Mouse (Mus musculus): ENCODE data around the gene Tmem179. TPM values are rescaled to one million over a fixed set of nuclear protein-coding genes. Genes with fewer than 3 reads are reported as not detected.

Tmem179 gene
- polyA plus RNA-seq, 1 experiment from 2014 or later: 0.12 TPM

DNA sequence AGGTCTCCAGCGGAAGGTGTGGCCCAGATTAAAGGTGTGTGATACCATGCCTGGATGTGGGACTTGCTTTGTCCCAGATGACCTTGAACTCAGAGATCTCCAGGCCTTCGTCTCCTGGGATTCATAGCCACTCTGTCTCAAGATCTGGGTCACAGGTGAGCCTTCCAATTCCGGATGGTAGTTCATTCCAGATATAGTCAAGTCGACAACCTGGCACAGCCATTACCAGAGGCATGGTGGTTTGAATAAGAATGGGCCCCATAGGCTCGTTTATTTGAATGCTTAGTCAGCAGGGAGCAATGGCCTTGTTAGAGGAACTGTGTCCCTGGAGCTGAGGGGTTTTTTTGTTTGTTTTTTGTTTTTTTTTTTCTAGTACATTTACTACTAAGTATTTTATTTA lies 40.7 kb upstream of the Tmem179 start:
- Histone ChIP-seq H3K9ac (no peak overlapping the region), H3K9me3 (ENCODE audit: low read depth, low read length) (no peaks in the 10 kb centered on the region), H3K4me2 (no peak overlapping the region), H3K27me3 (ENCODE audit: insufficient read depth, low read length) (no peaks in the 10 kb centered on the region), H3K27ac (ENCODE audit: low read depth) (no peak overlapping the region), H3K4me1 (ENCODE audit: insufficient read depth) (no peaks in the 10 kb centered on the region), H3K4me3 (ENCODE audit: low read depth, low read length) (no peak overlapping the region), H3K36me3 (ENCODE audit: insufficient read depth) (no peaks in the 10 kb centered on the region)
- WGBS: 85% methylated on average over 5 of the region's 5 CpGs
- no peak for TF ChIP-seq CTCF (IDR thresholded peaks at IDR 0.05; ENCODE audit: low read depth)
- ATAC-seq (ENCODE audit: insufficient read depth): no peak
- no peak for DNase-seq

GRCm38 (mm10) chr12:112556531-112557060 lies 40.0 kb upstream of the Tmem179 start:
- Histone ChIP-seq H3K36me3 (ENCODE audit: insufficient read depth) (no peaks in the 10 kb centered on the region), H3K4me2 (no peak overlapping the region), H3K27me3 (ENCODE audit: insufficient read depth, low read length) (no peaks in the 10 kb centered on the region), H3K4me1 (ENCODE audit: insufficient read depth) (no peaks in the 10 kb centered on the region), H3K4me3 (ENCODE audit: low read depth, low read length) (no peak overlapping the region), H3K27ac (ENCODE audit: low read depth) (no peak overlapping the region), H3K9ac (no peak overlapping the region), H3K9me3 (ENCODE audit: low read depth, low read length) (no peaks in the 10 kb centered on the region)
- TF ChIP-seq CTCF (IDR thresholded peaks at IDR 0.05; ENCODE audit: low read depth): no peak
- DNase-seq (no peak), ATAC-seq (ENCODE audit: insufficient read depth) (no peak)
- 58% methylated on average over 9 of the region's 9 CpGs for WGBS

DNA sequence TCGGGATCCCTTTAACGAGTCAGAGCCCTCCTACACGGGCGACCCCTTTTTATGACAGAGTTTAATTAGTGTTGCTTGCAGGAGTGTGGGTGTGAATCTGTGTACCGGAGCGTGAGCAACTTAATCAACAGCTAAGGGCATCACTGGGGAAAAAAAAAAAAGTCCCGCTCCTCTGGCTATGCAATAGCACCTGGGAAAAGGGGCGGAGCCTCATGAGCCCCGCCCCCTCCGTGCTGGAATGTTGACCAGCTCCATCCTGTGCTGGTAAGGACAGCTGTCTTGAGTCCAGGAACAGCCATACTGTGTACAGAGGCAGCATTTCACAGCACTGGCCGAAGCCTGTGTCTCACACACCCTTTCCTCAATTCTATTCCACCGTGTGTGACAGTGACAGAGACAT lies 38.4 kb upstream of the Tmem179 start:
- H3K9me3 ChIP-seq (ENCODE audit: low read depth, low read length): no peaks in the 10 kb centered on the region
- H3K9ac ChIP-seq: no peak overlapping the region
- DNase-seq: peak; percentile 65
- 29% methylated on average over 12 of the region's 12 CpGs for WGBS
- H3K36me3 ChIP-seq (ENCODE audit: insufficient read depth): no peaks in the 10 kb centered on the region
- 0 out of 2 replicates have a peak, but pooled peaks have one; percentile 48 for ATAC-seq (ENCODE audit: insufficient read depth)
- no peak for TF ChIP-seq CTCF (IDR thresholded peaks at IDR 0.05; ENCODE audit: low read depth)
- no peaks in the 10 kb centered on the region for H3K4me1 ChIP-seq (ENCODE audit: insufficient read depth)
- H3K4me2 ChIP-seq: no peak overlapping the region
- H3K27me3 ChIP-seq (ENCODE audit: insufficient read depth, low read length): no peaks in the 10 kb centered on the region
- H3K4me3 ChIP-seq (ENCODE audit: low read depth, low read length): no peak overlapping the region
- H3K27ac ChIP-seq (ENCODE audit: low read depth): no peak overlapping the region

DNA sequence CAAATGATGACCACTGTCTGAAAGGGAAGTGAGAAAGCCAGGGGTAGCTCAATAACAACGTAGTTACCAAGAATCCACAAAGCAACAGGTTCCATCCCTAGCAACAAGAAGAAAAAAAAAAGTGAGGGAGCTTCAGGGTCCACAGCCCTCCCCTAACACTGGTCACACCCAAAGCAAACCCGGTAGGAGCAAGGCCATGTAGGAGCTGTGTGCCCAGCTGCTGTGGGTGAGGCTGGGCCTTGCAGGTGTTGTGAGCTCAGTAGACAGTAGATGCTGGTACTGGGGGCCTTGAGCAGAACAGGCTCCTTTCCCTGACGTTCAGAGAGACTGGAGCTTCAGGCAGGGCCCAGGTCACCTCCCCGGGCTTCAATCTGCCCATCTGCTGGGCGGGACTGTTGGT lies 36.0 kb upstream of the Tmem179 start:
- H3K9me3 ChIP-seq (ENCODE audit: low read depth, low read length): no peaks in the 10 kb centered on the region
- no peak overlapping the region for H3K4me2 ChIP-seq
- no peaks in the 10 kb centered on the region for H3K4me1 ChIP-seq (ENCODE audit: insufficient read depth)
- H3K27ac ChIP-seq (ENCODE audit: low read depth): no peak overlapping the region
- no peak for TF ChIP-seq CTCF (IDR thresholded peaks at IDR 0.05; ENCODE audit: low read depth)
- ATAC-seq (ENCODE audit: insufficient read depth): peak; percentile 19; the same call in 1 of the 2 replicates
- H3K4me3 ChIP-seq (ENCODE audit: low read depth, low read length): no peak overlapping the region
- no peaks in the 10 kb centered on the region for H3K36me3 ChIP-seq (ENCODE audit: insufficient read depth)
- no peaks in the 10 kb centered on the region for H3K27me3 ChIP-seq (ENCODE audit: insufficient read depth, low read length)
- H3K9ac ChIP-seq: no peak overlapping the region
- DNase-seq: no peak
- WGBS: 50% methylated on average over 5 of the region's 5 CpGs

GRCm38 (mm10) chr12:112551861-112552375 lies 35.4 kb upstream of the Tmem179 start:
- Histone ChIP-seq H3K9me3 (ENCODE audit: low read depth, low read length) (no peaks in the 10 kb centered on the region), H3K4me1 (ENCODE audit: insufficient read depth) (no peaks in the 10 kb centered on the region), H3K4me2 (no peak overlapping the region), H3K27ac (ENCODE audit: low read depth) (no peak overlapping the region), H3K27me3 (ENCODE audit: insufficient read depth, low read length) (no peaks in the 10 kb centered on the region), H3K36me3 (ENCODE audit: insufficient read depth) (no peaks in the 10 kb centered on the region), H3K4me3 (ENCODE audit: low read depth, low read length) (no peak overlapping the region), H3K9ac (no peak overlapping the region)
- TF ChIP-seq CTCF (IDR thresholded peaks at IDR 0.05; ENCODE audit: low read depth): peak; percentile 100
- peak; percentile 71; the same call in 1 of the 2 replicates for ATAC-seq (ENCODE audit: insufficient read depth)
- 14% methylated on average over 13 of the region's 13 CpGs for WGBS
- DNase-seq: peak; percentile 88

DNA sequence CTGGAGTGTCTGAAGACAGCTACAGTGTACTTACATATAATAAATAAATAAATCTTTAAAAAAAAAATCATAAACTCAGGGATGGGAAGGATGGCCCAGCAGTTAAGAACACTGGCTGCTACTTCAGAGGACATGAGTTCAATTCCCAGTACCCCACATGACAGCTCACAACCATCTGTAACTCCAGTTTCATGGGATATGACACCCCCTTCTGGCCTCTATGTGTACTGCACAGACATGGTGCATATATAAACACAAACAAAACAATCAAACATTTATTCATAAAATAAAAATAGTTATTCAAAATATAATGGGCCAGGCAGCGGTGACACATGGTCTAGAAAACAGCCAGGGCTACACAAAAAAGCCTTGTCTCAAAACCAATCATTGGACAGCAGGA lies 32.7 kb upstream of the Tmem179 start:
- Histone ChIP-seq H3K4me1 (ENCODE audit: insufficient read depth) (no peaks in the 10 kb centered on the region), H3K27me3 (ENCODE audit: insufficient read depth, low read length) (no peaks in the 10 kb centered on the region), H3K4me3 (ENCODE audit: low read depth, low read length) (no peak overlapping the region), H3K9me3 (ENCODE audit: low read depth, low read length) (no peaks in the 10 kb centered on the region), H3K4me2 (no peak overlapping the region), H3K9ac (no peak overlapping the region), H3K27ac (ENCODE audit: low read depth) (no peak overlapping the region), H3K36me3 (ENCODE audit: insufficient read depth) (no peaks in the 10 kb centered on the region)
- DNase-seq: no peak
- WGBS: 84% methylated on average over 1 of the region's 1 CpGs
- peak; percentile 17; the same call in 1 of the 2 replicates for TF ChIP-seq CTCF (IDR thresholded peaks at IDR 0.05; ENCODE audit: low read depth)
- ATAC-seq (ENCODE audit: insufficient read depth): no peak

DNA sequence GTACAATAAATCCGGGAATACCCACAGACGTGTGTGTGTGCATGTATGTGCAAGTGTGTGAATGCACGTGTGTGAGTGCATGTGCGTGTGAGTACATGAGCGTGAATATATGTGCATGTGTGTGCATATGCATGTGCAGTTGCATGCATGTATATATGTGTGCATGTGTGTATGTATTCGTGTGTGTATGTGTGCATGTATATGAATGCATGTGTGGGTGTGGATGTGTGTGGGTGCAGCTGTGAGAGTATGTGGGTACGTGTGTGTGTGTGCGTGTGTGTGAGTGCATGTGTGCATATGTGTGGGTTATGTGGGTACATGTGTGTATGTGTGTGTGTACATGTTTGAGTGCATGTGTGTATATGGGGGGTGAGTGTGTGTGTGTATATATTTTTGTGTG lies 29.6 kb upstream of the Tmem179 start:
- Histone ChIP-seq H3K9ac (no peak overlapping the region), H3K27ac (ENCODE audit: low read depth) (no peak overlapping the region), H3K9me3 (ENCODE audit: low read depth, low read length) (no peaks in the 10 kb centered on the region), H3K27me3 (ENCODE audit: insufficient read depth, low read length) (no peaks in the 10 kb centered on the region), H3K4me3 (ENCODE audit: low read depth, low read length) (no peak overlapping the region), H3K4me2 (no peak overlapping the region), H3K36me3 (ENCODE audit: insufficient read depth) (no peaks in the 10 kb centered on the region), H3K4me1 (ENCODE audit: insufficient read depth) (no peaks in the 10 kb centered on the region)
- no peak for TF ChIP-seq CTCF (IDR thresholded peaks at IDR 0.05; ENCODE audit: low read depth)
- WGBS: 92% methylated on average over 8 of the region's 8 CpGs
- no peak for ATAC-seq (ENCODE audit: insufficient read depth)
- DNase-seq: no peak
